Mouse (Mus musculus): ENCODE data around the gene Tmem131. TPM values are rescaled to one million over a fixed set of nuclear protein-coding genes. Genes with fewer than 3 reads are reported as not detected.

Tmem131 gene
- polyA plus RNA-seq, 1 experiment from 2014 or later, result 22.1 TPM

- Histone ChIP-seq H3K9ac (replicated peaks; ENCODE audit: low read depth, low read length) (no peak overlapping the region), H3K9me3 (ENCODE audit: control insufficient read depth, low read length) (no peaks in the 10 kb centered on the region), H3K36me3 (ENCODE audit: control insufficient read depth, insufficient read depth, low read length) (no peaks in the 10 kb centered on the region), H3K4me3 (ENCODE audit: low read depth, low read length) (no peak overlapping the region), H3K4me2 (ENCODE audit: low read depth, low read length) (no peak overlapping the region), H3K4me1 (ENCODE audit: control insufficient read depth, insufficient read depth, low read length) (no peaks in the 10 kb centered on the region), H3K27ac (ENCODE audit: low read depth, low read length) (no peak overlapping the region), H3K27me3 (ENCODE audit: control insufficient read depth, insufficient read depth, low read length) (no peaks in the 10 kb centered on the region)
- no peak for ATAC-seq (ENCODE audit: low read depth)
- 91% methylated on average over 5 of the region's 5 CpGs for WGBS
Observed at GRCm38 (mm10) chr1:36889016-36889415, 54.5 kb downstream of the Tmem131 start.

GRCm38 (mm10) chr1:36887172-36887571, 56.3 kb downstream of the Tmem131 start:
- Histone ChIP-seq H3K27ac (ENCODE audit: low read depth, low read length) (no peak overlapping the region), H3K36me3 (ENCODE audit: control insufficient read depth, insufficient read depth, low read length) (no peaks in the 10 kb centered on the region)
- WGBS, result 92% methylated on average over 3 of the region's 3 CpGs

GRCm38 (mm10) chr1:36886489-36886888, 57.0 kb downstream of the Tmem131 start:
- Histone ChIP-seq H3K27ac (ENCODE audit: low read depth, low read length) (no peak overlapping the region), H3K4me3 (ENCODE audit: low read depth, low read length) (no peak overlapping the region), H3K9me3 (ENCODE audit: control insufficient read depth, low read length) (no peaks in the 10 kb centered on the region), H3K4me2 (ENCODE audit: low read depth, low read length) (no peak overlapping the region), H3K4me1 (ENCODE audit: control insufficient read depth, insufficient read depth, low read length) (no peaks in the 10 kb centered on the region), H3K27me3 (ENCODE audit: control insufficient read depth, insufficient read depth, low read length) (no peaks in the 10 kb centered on the region), H3K36me3 (ENCODE audit: control insufficient read depth, insufficient read depth, low read length) (no peaks in the 10 kb centered on the region), H3K9ac (replicated peaks; ENCODE audit: low read depth, low read length) (no peak overlapping the region)
- no peak for ATAC-seq (ENCODE audit: low read depth)
- 71% methylated on average over 4 of the region's 4 CpGs for WGBS

More at GRCm38 (mm10) chr1:36887172-36887571, 56.3 kb downstream of the Tmem131 start:
- Histone ChIP-seq H3K9ac (replicated peaks; ENCODE audit: low read depth, low read length) (no peak overlapping the region), H3K9me3 (ENCODE audit: control insufficient read depth, low read length) (no peaks in the 10 kb centered on the region), H3K4me1 (ENCODE audit: control insufficient read depth, insufficient read depth, low read length) (no peaks in the 10 kb centered on the region), H3K27me3 (ENCODE audit: control insufficient read depth, insufficient read depth, low read length) (no peaks in the 10 kb centered on the region), H3K4me3 (ENCODE audit: low read depth, low read length) (no peak overlapping the region), H3K4me2 (ENCODE audit: low read depth, low read length) (no peak overlapping the region)
- ATAC-seq (ENCODE audit: low read depth), result no peak

GRCm38 (mm10) chr1:36884536-36884935, 58.9 kb downstream of the Tmem131 start:
- WGBS, result 62% methylated on average over 3 of the region's 3 CpGs
- H3K27ac ChIP-seq (ENCODE audit: low read depth, low read length), result no peak overlapping the region
- H3K4me1 ChIP-seq (ENCODE audit: control insufficient read depth, insufficient read depth, low read length), result no peaks in the 10 kb centered on the region
- no peak overlapping the region for H3K4me3 ChIP-seq (ENCODE audit: low read depth, low read length)
- no peaks in the 10 kb centered on the region for H3K9me3 ChIP-seq (ENCODE audit: control insufficient read depth, low read length)
- H3K9ac ChIP-seq (replicated peaks; ENCODE audit: low read depth, low read length), result no peak overlapping the region
- ATAC-seq (ENCODE audit: low read depth), result no peak
- no peak overlapping the region for H3K4me2 ChIP-seq (ENCODE audit: low read depth, low read length)
- no peaks in the 10 kb centered on the region for H3K36me3 ChIP-seq (ENCODE audit: control insufficient read depth, insufficient read depth, low read length)
- H3K27me3 ChIP-seq (ENCODE audit: control insufficient read depth, insufficient read depth, low read length), result no peaks in the 10 kb centered on the region

GRCm38 (mm10) chr1:36883805-36884204, 59.7 kb downstream of the Tmem131 start:
- Histone ChIP-seq H3K27ac (ENCODE audit: low read depth, low read length) (no peak overlapping the region), H3K9ac (replicated peaks; ENCODE audit: low read depth, low read length) (no peak overlapping the region), H3K4me3 (ENCODE audit: low read depth, low read length) (no peak overlapping the region), H3K36me3 (ENCODE audit: control insufficient read depth, insufficient read depth, low read length) (no peaks in the 10 kb centered on the region), H3K27me3 (ENCODE audit: control insufficient read depth, insufficient read depth, low read length) (no peaks in the 10 kb centered on the region), H3K4me2 (ENCODE audit: low read depth, low read length) (no peak overlapping the region), H3K9me3 (ENCODE audit: control insufficient read depth, low read length) (no peaks in the 10 kb centered on the region), H3K4me1 (ENCODE audit: control insufficient read depth, insufficient read depth, low read length) (no peaks in the 10 kb centered on the region)
- 74% methylated on average over 2 of the region's 2 CpGs for WGBS
- ATAC-seq (ENCODE audit: low read depth), result no peak

DNA sequence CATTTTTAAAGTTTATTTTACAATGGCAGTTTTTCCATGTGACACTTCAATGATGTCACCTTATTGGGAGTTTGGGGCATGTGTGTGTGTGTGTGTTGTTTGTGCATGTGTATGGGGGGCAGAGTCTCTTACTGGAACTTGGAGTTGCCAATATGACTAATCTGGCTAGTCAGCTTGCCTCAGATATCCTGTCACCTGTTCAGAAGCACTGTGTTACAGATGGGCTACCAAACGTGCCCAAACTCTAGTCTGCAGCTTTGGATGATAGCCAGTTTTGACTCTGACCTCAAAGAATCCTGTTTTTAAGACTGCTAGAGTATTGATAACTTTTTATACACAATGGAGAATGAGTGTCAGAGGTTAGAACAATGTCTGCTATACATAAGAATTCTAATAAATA, 64.3 kb downstream of the Tmem131 start:
- H3K9me3 ChIP-seq (ENCODE audit: control insufficient read depth, low read length), result no peaks in the 10 kb centered on the region
- ATAC-seq (ENCODE audit: low read depth), result no peak
- H3K4me3 ChIP-seq (ENCODE audit: low read depth, low read length), result no peak overlapping the region
- no peak overlapping the region for H3K9ac ChIP-seq (replicated peaks; ENCODE audit: low read depth, low read length)
- no peak overlapping the region for H3K27ac ChIP-seq (ENCODE audit: low read depth, low read length)
- H3K4me1 ChIP-seq (ENCODE audit: control insufficient read depth, insufficient read depth, low read length), result no peaks in the 10 kb centered on the region
- WGBS, result 72% methylated on average over 1 of the region's 1 CpGs
- no peak overlapping the region for H3K4me2 ChIP-seq (ENCODE audit: low read depth, low read length)
- no peaks in the 10 kb centered on the region for H3K36me3 ChIP-seq (ENCODE audit: control insufficient read depth, insufficient read depth, low read length)
- H3K27me3 ChIP-seq (ENCODE audit: control insufficient read depth, insufficient read depth, low read length), result no peaks in the 10 kb centered on the region

DNA sequence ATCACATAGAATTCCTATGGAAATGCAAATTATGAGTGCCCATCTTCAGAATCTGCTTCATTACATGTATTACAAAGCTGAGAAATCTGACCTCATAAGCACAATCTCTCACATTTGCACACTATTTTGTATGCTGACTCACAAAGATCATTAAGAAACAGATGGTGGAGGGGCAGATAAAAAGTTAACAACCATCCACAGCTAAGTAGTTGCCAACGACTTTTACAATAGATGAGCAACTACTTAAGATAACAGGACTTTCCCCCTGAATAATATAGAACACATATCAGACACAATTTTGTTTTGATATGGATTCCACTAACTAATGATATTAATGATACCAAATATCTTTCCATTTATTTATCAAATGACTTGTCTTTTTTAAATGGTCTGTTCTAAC, 66.3 kb downstream of the Tmem131 start:
- H3K4me3 ChIP-seq (ENCODE audit: low read depth, low read length), result no peak overlapping the region
- no peak overlapping the region for H3K27ac ChIP-seq (ENCODE audit: low read depth, low read length)
- 63% methylated on average over 1 of the region's 1 CpGs for WGBS
- H3K4me2 ChIP-seq (ENCODE audit: low read depth, low read length), result no peak overlapping the region
- H3K27me3 ChIP-seq (ENCODE audit: control insufficient read depth, insufficient read depth, low read length), result no peaks in the 10 kb centered on the region
- ATAC-seq (ENCODE audit: low read depth), result no peak
- no peaks in the 10 kb centered on the region for H3K9me3 ChIP-seq (ENCODE audit: control insufficient read depth, low read length)
- H3K9ac ChIP-seq (replicated peaks; ENCODE audit: low read depth, low read length), result no peak overlapping the region
- no peaks in the 10 kb centered on the region for H3K4me1 ChIP-seq (ENCODE audit: control insufficient read depth, insufficient read depth, low read length)
- H3K36me3 ChIP-seq (ENCODE audit: control insufficient read depth, insufficient read depth, low read length), result no peaks in the 10 kb centered on the region

DNA sequence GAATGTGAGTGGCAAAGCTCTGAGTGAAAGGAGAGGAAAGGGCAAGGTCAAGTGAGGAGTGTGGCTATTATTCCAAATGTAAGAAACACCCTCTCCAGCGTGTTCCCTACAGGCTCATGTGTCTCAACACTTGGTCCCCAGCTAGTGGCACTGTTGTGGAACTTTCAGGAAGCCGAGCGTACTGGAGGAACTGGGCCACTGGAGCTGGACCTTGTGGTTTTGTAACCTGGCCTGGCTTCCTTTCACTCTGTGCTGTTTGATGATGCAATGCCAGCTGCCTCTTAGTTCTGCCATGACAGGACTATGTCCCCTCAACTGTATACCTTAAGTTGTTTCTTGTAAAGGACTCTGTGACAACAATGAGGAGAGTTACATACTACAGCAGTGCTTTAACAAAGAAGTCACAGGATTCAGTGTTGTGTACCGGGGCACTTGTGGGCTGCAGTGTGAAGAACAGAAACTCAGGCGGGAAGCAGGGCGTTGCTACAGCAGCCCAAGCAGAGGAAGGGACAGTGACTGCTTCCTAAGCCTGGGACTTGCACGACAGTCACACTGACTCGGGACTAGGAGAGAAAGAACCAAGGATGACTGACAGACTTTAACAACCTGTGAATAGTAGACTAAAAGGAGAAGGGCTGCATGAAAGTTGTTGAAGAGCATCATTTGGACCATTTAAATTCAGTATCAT, 68.4 kb downstream of the Tmem131 start:
- Histone ChIP-seq H3K36me3 (ENCODE audit: control insufficient read depth, insufficient read depth, low read length) (no peaks in the 10 kb centered on the region), H3K27me3 (ENCODE audit: control insufficient read depth, insufficient read depth, low read length) (no peaks in the 10 kb centered on the region), H3K27ac (ENCODE audit: low read depth, low read length) (no peak overlapping the region), H3K9me3 (ENCODE audit: control insufficient read depth, low read length) (no peaks in the 10 kb centered on the region), H3K4me2 (ENCODE audit: low read depth, low read length) (no peak overlapping the region), H3K4me1 (ENCODE audit: control insufficient read depth, insufficient read depth, low read length) (no peaks in the 10 kb centered on the region), H3K9ac (replicated peaks; ENCODE audit: low read depth, low read length) (no peak overlapping the region), H3K4me3 (ENCODE audit: low read depth, low read length) (no peak overlapping the region)
- WGBS, result 84% methylated on average over 8 of the region's 8 CpGs
- no peak for ATAC-seq (ENCODE audit: low read depth)

GRCm38 (mm10) chr1:36871238-36871637, 72.2 kb downstream of the Tmem131 start:
- WGBS, result 78% methylated on average over 4 of the region's 4 CpGs
- Histone ChIP-seq H3K9ac (replicated peaks; ENCODE audit: low read depth, low read length) (no peak overlapping the region), H3K4me3 (ENCODE audit: low read depth, low read length) (no peak overlapping the region), H3K9me3 (ENCODE audit: control insufficient read depth, low read length) (no peaks in the 10 kb centered on the region), H3K4me2 (ENCODE audit: low read depth, low read length) (no peak overlapping the region), H3K4me1 (ENCODE audit: control insufficient read depth, insufficient read depth, low read length) (no peaks in the 10 kb centered on the region), H3K27me3 (ENCODE audit: control insufficient read depth, insufficient read depth, low read length) (no peaks in the 10 kb centered on the region), H3K36me3 (ENCODE audit: control insufficient read depth, insufficient read depth, low read length) (no peaks in the 10 kb centered on the region), H3K27ac (ENCODE audit: low read depth, low read length) (no peak overlapping the region)
- no peak for ATAC-seq (ENCODE audit: low read depth)

Data from neural tube, embryonic 14.5 days (tissue).